Mouse (Mus musculus): ENCODE measurements at regions not wholly inside any gene's neighbourhood (a gene's known extent, or its start where the extent isn't known, plus 50 kb on each side); places are given as distances from the start of the nearest gene placed in this dataset.

GRCm38 (mm10) chr10:98628191-98628590, 286.0 kb upstream of the Atp2b1 start:
- H3K27me3 ChIP-seq, result 0 out of 2 replicates have a peak, but pooled peaks cover 4% of the 10 kb centered on the region
- H3K27ac ChIP-seq (replicated peaks), result no peak overlapping the region
- H3K4me1 ChIP-seq (replicated peaks), result peaks cover 26% of the 10 kb centered on the region
- WGBS (ENCODE audit: insufficient replicate concordance), result 67% methylated on average over 1 of the region's 1 CpGs
- no peak overlapping the region for H3K4me2 ChIP-seq
- H3K4me3 ChIP-seq (replicated peaks), result no peak overlapping the region
- ATAC-seq (ENCODE audit: insufficient read depth), result no peak
- H3K9ac ChIP-seq, result no peak overlapping the region
- H3K9me3 ChIP-seq (replicated peaks), result no peaks in the 10 kb centered on the region
- no peaks in the 10 kb centered on the region for H3K36me3 ChIP-seq (replicated peaks)

- Histone ChIP-seq H3K27me3 (0 out of 2 replicates have a peak, but pooled peaks cover 4% of the 10 kb centered on the region), H3K36me3 (replicated peaks) (no peaks in the 10 kb centered on the region), H3K9me3 (replicated peaks) (no peaks in the 10 kb centered on the region), H3K4me3 (replicated peaks) (no peak overlapping the region), H3K9ac (no peak overlapping the region), H3K4me2 (no peak overlapping the region), H3K4me1 (replicated peaks) (peaks cover 17% of the 10 kb centered on the region), H3K27ac (replicated peaks) (no peak overlapping the region)
- no peak for ATAC-seq (ENCODE audit: insufficient read depth)
- 3% methylated on average over 3 of the region's 3 CpGs for WGBS (ENCODE audit: insufficient replicate concordance)
Observed at GRCm38 (mm10) chr10:98629248-98629647, 285.0 kb upstream of the Atp2b1 start.

DNA sequence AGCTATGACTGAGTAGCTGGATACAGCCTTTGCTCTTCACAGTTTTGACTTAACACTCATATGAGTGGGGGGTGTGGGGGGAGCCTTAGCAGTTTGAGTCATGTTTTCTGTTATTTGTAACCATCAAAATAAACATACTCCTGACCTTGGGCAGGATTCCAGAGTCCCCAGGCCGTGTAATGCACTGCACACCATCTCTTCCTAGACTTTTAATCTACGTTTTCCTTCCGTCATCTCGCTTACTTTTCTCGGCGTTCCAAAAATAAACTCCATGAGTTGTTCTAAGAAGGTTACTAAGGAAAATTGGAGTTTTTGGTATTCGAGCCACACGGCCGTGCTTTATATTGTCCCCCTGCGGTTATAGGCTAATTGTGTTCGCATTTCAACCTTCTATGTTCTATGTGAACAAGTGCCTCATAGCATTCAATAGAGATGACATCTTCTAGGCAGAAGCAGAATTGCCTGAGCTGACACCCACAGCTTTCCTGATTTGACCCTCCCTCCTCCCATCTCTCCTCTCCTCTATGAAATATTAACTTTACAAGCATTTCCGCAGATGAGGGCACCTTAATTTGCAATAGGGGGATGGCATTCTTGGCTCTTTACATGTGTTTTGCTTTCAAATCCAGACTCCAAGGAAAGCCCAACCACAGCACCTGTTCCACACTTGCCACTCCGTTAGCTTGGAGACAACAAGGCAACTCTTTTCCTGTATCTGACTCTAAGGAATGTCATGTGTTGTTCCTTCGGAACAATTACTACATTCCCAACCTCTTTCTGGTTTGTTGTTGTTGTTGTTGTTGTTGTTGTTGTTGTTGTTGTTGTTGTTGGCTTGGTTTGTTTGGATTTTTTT, 276.2 kb upstream of the Atp2b1 start:
- H3K9me3 ChIP-seq (replicated peaks), result no peaks in the 10 kb centered on the region
- 74% methylated on average over 14 of the region's 14 CpGs for WGBS (ENCODE audit: insufficient replicate concordance)
- no peak for ATAC-seq (ENCODE audit: insufficient read depth)

DNA sequence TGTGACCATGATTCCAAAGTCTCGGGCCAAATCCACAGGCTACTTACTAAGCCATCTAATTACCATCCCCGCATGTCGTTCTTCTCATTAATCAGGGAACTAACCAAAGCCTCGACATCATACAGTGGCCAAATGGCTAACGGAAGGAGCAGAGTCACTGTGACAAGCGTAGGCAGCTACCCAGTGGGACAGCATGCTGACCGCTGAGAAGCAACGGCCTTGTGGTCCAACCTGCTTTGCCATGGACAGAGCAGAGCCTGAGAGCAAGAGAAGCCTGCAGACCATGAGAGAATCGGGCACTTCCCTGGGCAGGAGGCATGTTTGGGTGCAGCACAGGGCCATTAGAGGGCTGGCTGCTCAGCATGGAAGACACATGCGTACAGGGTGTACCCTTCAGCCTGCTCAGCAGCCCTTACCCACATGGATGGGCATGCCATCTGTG, 268.5 kb upstream of the Atp2b1 start:
- no peak; the same call in 1 of the 2 replicates for ATAC-seq (ENCODE audit: insufficient read depth)
- no peaks in the 10 kb centered on the region for H3K27me3 ChIP-seq
- H3K4me3 ChIP-seq (replicated peaks), result no peak overlapping the region
- no peak overlapping the region for H3K27ac ChIP-seq (replicated peaks)
- no peak overlapping the region for H3K9ac ChIP-seq
- H3K36me3 ChIP-seq (replicated peaks), result no peaks in the 10 kb centered on the region
- H3K4me2 ChIP-seq, result no peak overlapping the region
- 67% methylated on average over 10 of the region's 10 CpGs for WGBS (ENCODE audit: insufficient replicate concordance)
- no peaks in the 10 kb centered on the region for H3K9me3 ChIP-seq (replicated peaks)
- no peaks in the 10 kb centered on the region for H3K4me1 ChIP-seq (replicated peaks)

More for the DNA sequence above, 276.2 kb upstream of the Atp2b1 start:
- H3K27ac ChIP-seq (replicated peaks), result no peak overlapping the region
- H3K27me3 ChIP-seq, result peaks cover 3% of the 10 kb centered on the region; the same call in 1 of the 2 replicates
- H3K4me3 ChIP-seq (replicated peaks), result no peak overlapping the region
- no peak overlapping the region for H3K9ac ChIP-seq
- H3K4me1 ChIP-seq (replicated peaks), result no peaks in the 10 kb centered on the region
- H3K4me2 ChIP-seq, result no peak overlapping the region
- no peaks in the 10 kb centered on the region for H3K36me3 ChIP-seq (replicated peaks)

DNA sequence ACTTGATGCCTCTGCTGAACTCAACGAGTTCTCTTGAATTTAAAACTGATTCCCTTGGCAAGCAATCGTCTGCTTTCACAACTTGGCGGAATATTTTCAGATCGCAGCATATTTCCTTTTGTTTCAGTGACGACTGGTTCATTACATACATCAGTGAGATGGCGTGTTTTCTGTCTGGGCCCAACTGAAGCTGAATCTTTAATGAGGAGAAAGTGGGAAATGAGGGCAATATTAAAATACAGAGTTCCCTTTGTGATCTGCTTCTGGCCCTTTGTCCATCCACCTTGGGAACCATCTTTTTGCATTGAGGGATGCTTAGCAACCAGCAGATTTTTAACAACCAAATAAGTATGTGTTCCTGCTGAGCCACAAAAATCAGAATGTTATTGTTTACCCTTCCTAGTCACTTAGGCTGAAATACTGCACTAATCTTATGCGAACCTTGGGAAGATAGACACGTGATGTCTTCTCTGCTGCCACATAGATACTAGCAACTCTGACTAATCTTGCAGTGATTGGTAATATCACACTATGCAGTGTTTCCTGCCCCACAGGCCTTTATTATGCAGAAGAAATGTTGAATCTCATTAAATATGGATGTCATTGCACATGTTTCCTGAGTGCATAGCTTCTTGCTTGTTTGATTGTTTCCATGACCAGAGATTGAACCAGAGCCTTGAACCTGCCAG, 267.8 kb upstream of the Atp2b1 start:
- no peaks in the 10 kb centered on the region for H3K9me3 ChIP-seq (replicated peaks)
- 63% methylated on average over 8 of the region's 8 CpGs for WGBS (ENCODE audit: insufficient replicate concordance)
- H3K27ac ChIP-seq (replicated peaks), result no peak overlapping the region

GRCm38 (mm10) chr10:98648710-98649245, 265.4 kb upstream of the Atp2b1 start:
- Histone ChIP-seq H3K4me3 (replicated peaks) (no peak overlapping the region), H3K4me2 (no peak overlapping the region), H3K27me3 (no peaks in the 10 kb centered on the region), H3K9me3 (replicated peaks) (no peaks in the 10 kb centered on the region), H3K27ac (replicated peaks) (no peak overlapping the region), H3K36me3 (replicated peaks) (no peaks in the 10 kb centered on the region), H3K9ac (no peak overlapping the region), H3K4me1 (replicated peaks) (0 out of 2 replicates have a peak, but pooled peaks cover 3% of the 10 kb centered on the region)
- WGBS (ENCODE audit: insufficient replicate concordance), result 78% methylated on average over 7 of the region's 7 CpGs
- ATAC-seq (ENCODE audit: insufficient read depth), result no peak

More for the DNA sequence above, 267.8 kb upstream of the Atp2b1 start:
- ATAC-seq (ENCODE audit: insufficient read depth), result no peak
- Histone ChIP-seq H3K9ac (no peak overlapping the region), H3K4me2 (no peak overlapping the region), H3K36me3 (replicated peaks) (no peaks in the 10 kb centered on the region), H3K27me3 (no peaks in the 10 kb centered on the region), H3K4me1 (replicated peaks) (0 out of 2 replicates have a peak, but pooled peaks cover under 1% of the 10 kb centered on the region), H3K4me3 (replicated peaks) (no peak overlapping the region)

- 83% methylated on average over 4 of the region's 4 CpGs for WGBS (ENCODE audit: insufficient replicate concordance)
- H3K27me3 ChIP-seq, result no peaks in the 10 kb centered on the region
- H3K4me3 ChIP-seq (replicated peaks), result no peak overlapping the region
- no peak overlapping the region for H3K27ac ChIP-seq (replicated peaks)
- H3K36me3 ChIP-seq (replicated peaks), result no peaks in the 10 kb centered on the region
- no peak for ATAC-seq (ENCODE audit: insufficient read depth)
- H3K9me3 ChIP-seq (replicated peaks), result no peaks in the 10 kb centered on the region
- H3K4me1 ChIP-seq (replicated peaks), result 0 out of 2 replicates have a peak, but pooled peaks cover 3% of the 10 kb centered on the region
- no peak overlapping the region for H3K4me2 ChIP-seq
- no peak overlapping the region for H3K9ac ChIP-seq
Observed at GRCm38 (mm10) chr10:98650533-98650932, 263.7 kb upstream of the Atp2b1 start.

- Histone ChIP-seq H3K9ac (no peak overlapping the region), H3K4me1 (replicated peaks) (0 out of 2 replicates have a peak, but pooled peaks cover 3% of the 10 kb centered on the region), H3K9me3 (replicated peaks) (no peaks in the 10 kb centered on the region), H3K36me3 (replicated peaks) (no peaks in the 10 kb centered on the region), H3K27ac (replicated peaks) (no peak overlapping the region), H3K4me3 (replicated peaks) (no peak overlapping the region), H3K27me3 (no peaks in the 10 kb centered on the region), H3K4me2 (no peak overlapping the region)
- 77% methylated on average over 6 of the region's 6 CpGs for WGBS (ENCODE audit: insufficient replicate concordance)
- ATAC-seq (ENCODE audit: insufficient read depth), result no peak
Observed at GRCm38 (mm10) chr10:98651127-98651526, 263.1 kb upstream of the Atp2b1 start.

DNA sequence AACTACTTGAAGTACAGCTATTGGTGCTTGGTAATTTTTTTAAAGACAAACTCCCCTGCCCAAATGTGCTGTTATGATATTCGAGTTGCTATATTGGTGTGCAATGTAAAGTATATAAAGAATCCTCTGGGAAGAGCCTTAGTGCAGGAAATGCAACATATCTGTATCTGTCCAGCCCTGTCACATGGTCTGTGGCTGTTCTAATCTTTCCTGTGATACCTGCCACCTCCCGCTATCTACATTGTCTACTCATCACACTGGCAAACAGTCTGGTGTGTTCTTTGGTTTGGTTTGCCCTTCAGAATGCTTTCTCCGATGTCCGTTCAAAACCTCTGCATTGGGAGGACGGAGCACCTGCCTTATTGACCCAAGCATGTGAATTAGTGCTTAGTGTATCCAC, 262.6 kb upstream of the Atp2b1 start:
- H3K9ac ChIP-seq, result no peak overlapping the region
- WGBS (ENCODE audit: insufficient replicate concordance), result 34% methylated on average over 5 of the region's 5 CpGs
- no peaks in the 10 kb centered on the region for H3K27me3 ChIP-seq
- no peaks in the 10 kb centered on the region for H3K36me3 ChIP-seq (replicated peaks)
- no peak overlapping the region for H3K4me2 ChIP-seq
- H3K4me1 ChIP-seq (replicated peaks), result 0 out of 2 replicates have a peak, but pooled peaks cover 3% of the 10 kb centered on the region
- no peak for ATAC-seq (ENCODE audit: insufficient read depth)
- no peak overlapping the region for H3K4me3 ChIP-seq (replicated peaks)
- H3K9me3 ChIP-seq (replicated peaks), result no peaks in the 10 kb centered on the region
- H3K27ac ChIP-seq (replicated peaks), result no peak overlapping the region

GRCm38 (mm10) chr10:98652084-98652483, 262.1 kb upstream of the Atp2b1 start:
- H3K4me1 ChIP-seq (replicated peaks), result 0 out of 2 replicates have a peak, but pooled peaks cover 3% of the 10 kb centered on the region
- no peak overlapping the region for H3K4me2 ChIP-seq
- no peak overlapping the region for H3K4me3 ChIP-seq (replicated peaks)
- H3K27ac ChIP-seq (replicated peaks), result no peak overlapping the region
- no peak overlapping the region for H3K9ac ChIP-seq
- 61% methylated on average over 2 of the region's 2 CpGs for WGBS (ENCODE audit: insufficient replicate concordance)
- H3K36me3 ChIP-seq (replicated peaks), result no peaks in the 10 kb centered on the region
- no peak for ATAC-seq (ENCODE audit: insufficient read depth)
- H3K9me3 ChIP-seq (replicated peaks), result no peaks in the 10 kb centered on the region
- H3K27me3 ChIP-seq, result no peaks in the 10 kb centered on the region

DNA sequence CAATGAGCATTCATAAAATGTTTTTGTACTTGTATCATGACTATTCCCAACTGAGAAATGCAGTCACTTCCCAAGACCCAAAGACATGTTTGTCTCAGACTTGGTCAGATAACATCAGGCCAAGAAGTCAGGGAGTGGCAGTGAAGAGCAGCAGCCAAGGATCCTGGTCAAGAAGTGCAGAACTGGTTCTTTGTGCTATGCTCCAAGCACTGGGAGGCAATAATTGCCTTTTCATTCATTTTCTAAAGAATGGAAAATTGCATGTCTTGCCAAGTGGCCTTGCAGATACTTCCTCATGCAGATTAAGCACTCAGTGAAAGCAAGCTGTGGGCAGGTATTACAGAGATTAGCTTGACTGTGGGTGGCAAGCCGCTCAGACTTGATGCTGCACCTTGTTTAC, 253.5 kb upstream of the Atp2b1 start:
- WGBS (ENCODE audit: insufficient replicate concordance), result 46% methylated on average over 1 of the region's 1 CpGs

More for the DNA sequence above, 253.5 kb upstream of the Atp2b1 start:
- H3K4me3 ChIP-seq (replicated peaks), result no peak overlapping the region
- H3K27ac ChIP-seq (replicated peaks), result no peak overlapping the region
- no peaks in the 10 kb centered on the region for H3K4me1 ChIP-seq (replicated peaks)
- no peaks in the 10 kb centered on the region for H3K36me3 ChIP-seq (replicated peaks)
- H3K4me2 ChIP-seq, result no peak overlapping the region
- no peak for ATAC-seq (ENCODE audit: insufficient read depth)
- H3K9ac ChIP-seq, result no peak overlapping the region
- no peaks in the 10 kb centered on the region for H3K27me3 ChIP-seq
- no peaks in the 10 kb centered on the region for H3K9me3 ChIP-seq (replicated peaks)

All from liver, embryonic 15.5 days (tissue).